Mouse (Mus musculus): ENCODE measurements around the gene Eci2. TPM values are rescaled to one million over a fixed set of nuclear protein-coding genes. Genes with fewer than 3 reads are reported as not detected.

Gene Eci2
- total and polyA plus RNA-seq, 3 experiments, result 83.3 to 116 (median 86.0) TPM

DNA sequence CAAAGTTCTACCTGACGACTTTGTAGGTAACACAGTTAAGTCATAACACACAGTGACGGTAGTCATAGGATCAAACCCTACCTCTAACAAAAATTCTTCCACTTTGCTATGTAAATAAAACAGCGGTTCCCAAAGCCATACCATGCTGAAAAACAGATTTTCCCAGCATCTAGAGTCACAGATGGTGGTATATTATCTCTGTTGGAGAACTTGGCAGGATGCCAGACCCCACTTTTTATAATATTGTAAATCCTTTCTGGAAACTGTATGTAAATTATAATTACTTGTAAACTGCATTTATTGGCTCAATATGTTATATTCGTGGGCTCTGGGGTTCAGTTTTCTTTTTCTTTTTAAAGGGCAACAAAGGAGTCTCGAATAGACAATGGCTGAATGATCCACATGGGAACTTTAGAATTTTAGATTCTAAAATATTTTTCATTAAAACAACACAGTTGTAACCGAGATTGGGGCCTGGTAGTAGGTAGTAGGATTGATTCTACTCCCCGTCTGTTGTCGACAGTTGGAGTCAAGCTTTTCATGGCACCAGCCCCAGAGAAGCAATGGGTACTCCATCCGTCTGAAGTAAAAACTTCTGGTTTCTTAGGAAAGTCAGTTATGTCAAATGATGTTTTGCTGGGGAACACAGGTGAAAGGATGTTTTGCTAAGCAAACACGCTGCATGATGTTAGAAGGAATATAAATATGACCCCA lies 91.8 kb downstream of the Eci2 start:
- Histone ChIP-seq H3K9me3 (replicated peaks; ENCODE audit: low read length) (no peaks in the 10 kb centered on the region), H3K27ac (ENCODE audit: insufficient read depth, low read depth) (no peak overlapping the region), H3K4me1 (ENCODE audit: control insufficient read depth in 1 of 2, insufficient read depth in 2 of 2) (no peaks in the 10 kb centered on the region), H3K9ac (ENCODE audit: insufficient read depth, low read depth) (no peak overlapping the region), H3K4me3 (replicated peaks in 1 of 3; ENCODE audit: low read depth in 2 of 3, low read length in 2 of 3, poor library complexity in 1 of 3) (no peak overlapping the region), H3K27me3 (replicated peaks) (no peaks in the 10 kb centered on the region), H3K4me2 (ENCODE audit: insufficient read depth, low read depth, poor library complexity, severe bottlenecking) (no peak overlapping the region), H3K36me3 (replicated peaks in 1 of 2; ENCODE audit: control insufficient read depth in 1 of 2, insufficient read depth in 1 of 2, low read length in 1 of 2) (no peaks in the 10 kb centered on the region), H3K79me2 (replicated peaks; ENCODE audit: control insufficient read depth, extremely low read depth, insufficient read depth, poor library complexity, severe bottlenecking) (no peaks in the 10 kb centered on the region)
- DNase-seq (ENCODE audit: extremely low read depth), result no peak
- in situ Hi-C loops (cut with MboI; ENCODE audit: low pct_ligation_motif_present, low pct_unique_long_range_greater_than_20kb, low sequenced_read_pairs), result no loop called here
- no peak for TF ChIP-seq MAX (IDR thresholded peaks at IDR 0.05; ENCODE audit: low read length)
- no peak for TF ChIP-seq CHD2 (IDR thresholded peaks at IDR 0.05; ENCODE audit: low read length)
- no peak for TF ChIP-seq MAZ (IDR thresholded peaks at IDR 0.05; ENCODE audit: low read depth, low read length)
- TF ChIP-seq NRF1 (IDR thresholded peaks at IDR 0.05; ENCODE audit: low read depth, low read length), result no peak
- no peak for TF ChIP-seq GABPA (IDR thresholded peaks at IDR 0.05; ENCODE audit: insufficient replicate concordance, low read depth, low read length)
- no peak for TF ChIP-seq HCFC1 (IDR thresholded peaks at IDR 0.05; ENCODE audit: low read depth, low read length)
- dilution Hi-C loops (cut with MboI; ENCODE audit: extremely low pct_ligation_motif_present, extremely low pct_unique_long_range_greater_than_20kb, low sequenced_read_pairs), result no loop called here

Other genes starting within 250 kb of the Eci2 start
- gene Prpf4b, start 151.8 kb downstream of the Eci2 start, total RNA-seq (2012; rRNA removed), result 51.1 and 62.7 TPM in 2 replicates
- gene Prpf4b, start 151.8 kb downstream of the Eci2 start, total RNA-seq (2014; rRNA removed), result 57.3 and 68.8 TPM in 2 replicates
- 94.9 and 112 TPM in 2 replicates for gene Prpf4b, start 151.8 kb downstream of the Eci2 start, polyA plus RNA-seq (2012; ENCODE audit: insufficient read length, low read depth)
- not detected in 2 replicates for gene Fam217a, start 102.8 kb downstream of the Eci2 start, total RNA-seq (2012; rRNA removed)
- not detected in 2 replicates for gene Fam217a, start 102.8 kb downstream of the Eci2 start, total RNA-seq (2014; rRNA removed)
- gene Fam217a, start 102.8 kb downstream of the Eci2 start, polyA plus RNA-seq (2012; ENCODE audit: insufficient read length, low read depth), result not detected in 2 replicates
- gene 4933417A18Rik, start 102.7 kb downstream of the Eci2 start, total RNA-seq (2012; rRNA removed), result not detected in 2 replicates
- gene 4933417A18Rik, start 102.7 kb downstream of the Eci2 start, total RNA-seq (2014; rRNA removed), result not detected in 2 replicates
- gene 4933417A18Rik, start 102.7 kb downstream of the Eci2 start, polyA plus RNA-seq (2012; ENCODE audit: insufficient read length, low read depth), result not detected in 2 replicates
- gene Eci3, start 63.3 kb downstream of the Eci2 start, total RNA-seq (2012; rRNA removed), result not detected in 2 replicates
- not detected in 2 replicates for gene Eci3, start 63.3 kb downstream of the Eci2 start, total RNA-seq (2014; rRNA removed)
- 0.33 and 0.63 TPM in 2 replicates for gene Eci3, start 63.3 kb downstream of the Eci2 start, polyA plus RNA-seq (2012; ENCODE audit: insufficient read length, low read depth)

Data from CH12.LX (cell line).